Mouse (Mus musculus): ENCODE measurements at regions not wholly inside any gene's neighbourhood (a gene's known extent, or its start where the extent isn't known, plus 50 kb on each side); places are given as distances from the start of the nearest gene placed in this dataset.

- TF ChIP-seq CTCF (IDR thresholded peaks at IDR 0.05) (no peak), POLR2A (IDR thresholded peaks at IDR 0.05; ENCODE audit: insufficient read depth, low read depth, low read length) (no peak)
Measured at GRCm38 (mm10) chr9:74556116-74556515, 305.6 kb upstream of the Onecut1 start.

Data from heart, adult 2 months (tissue).